Mouse (Mus musculus) bone marrow, adult 2 months (tissue): Measurements from ENCODE around the gene P4ha2.

ENCODE experiments used
- CTCF ChIP-seq: fragments of 200-500 bp; IDR thresholded peaks from 2 replicates; pipeline ENCODE4 v1.5.1; 2011; ENCODE audit warnings: low read length, control low read depth; ENCODE audit not compliant: control insufficient read depth, insufficient read depth
- POLR2A ChIP-seq: fragments of 200-500 bp; IDR thresholded peaks from 2 replicates; pipeline ENCODE4 v1.6.1; 2011; ENCODE audit warnings: low read depth, mild to moderate bottlenecking, control low read depth, low read length, borderline replicate concordance; ENCODE audit not compliant: control insufficient read depth

GRCm38 (mm10) chr11:54122416-54123264 lies 22.7 kb downstream of the P4ha2 start:
- TF ChIP-seq POLR2A (no peak), CTCF (peak; percentile 40; the same call in 1 of the 2 replicates)
